Mouse (Mus musculus) neural tube, embryonic 15.5 days (tissue): ENCODE measurements around the gene Mapre3. TPM values are rescaled to one million over a fixed set of nuclear protein-coding genes. Genes with fewer than 3 reads are reported as not detected.

Experiments
- ATAC-seq: fragments of 200-750 bp; cut with Nextera tagmentation; 2 replicates; pipeline ENCODE4 v1.8.0; 2017; ENCODE audit warnings: mild to moderate bottlenecking, moderate TSS enrichment, moderate library complexity; ENCODE audit not compliant: low FRiP score
- H3K27ac ChIP-seq: fragments of 300-500 bp; sonication (generic); replicated peaks from 2 replicates; pipeline ENCODE4 v1.5.1; 2015; ENCODE audit warnings: mild to moderate bottlenecking, inconsistent platforms
- H3K27me3 ChIP-seq: fragments of 300-500 bp; sonication (generic); replicated peaks from 2 replicates; pipeline ENCODE4 v1.6.1; 2015; ENCODE audit warnings: inconsistent platforms
- H3K36me3 ChIP-seq: fragments of 300-500 bp; sonication (generic); 2 replicates; pipeline ENCODE4 v1.6.1; 2015; ENCODE audit warnings: inconsistent platforms
- H3K4me1 ChIP-seq: fragments of 300-500 bp; sonication (generic); 2 replicates; pipeline ENCODE4 v1.6.1; 2015; ENCODE audit warnings: inconsistent platforms
- H3K4me2 ChIP-seq: fragments of 300-500 bp; sonication (generic); 2 replicates; pipeline ENCODE4 v1.6.1; 2015; ENCODE audit warnings: inconsistent platforms, mild to moderate bottlenecking, moderate library complexity
- H3K4me3 ChIP-seq: fragments of 300-500 bp; sonication (generic); replicated peaks from 2 replicates; pipeline ENCODE4 v1.5.1; 2015; ENCODE audit warnings: mild to moderate bottlenecking, inconsistent platforms
- H3K9ac ChIP-seq: fragments of 300-500 bp; sonication (generic); replicated peaks from 2 replicates; pipeline ENCODE4 v1.6.1; 2015; ENCODE audit warnings: mild to moderate bottlenecking, inconsistent platforms
- H3K9me3 ChIP-seq: fragments of 300-500 bp; sonication (generic); replicated peaks from 2 replicates; pipeline ENCODE4 v1.6.1; 2016; ENCODE audit warnings: inconsistent platforms
- WGBS: fragments of 180-500 bp; shearing (Covaris S2); methylation state at CpG from one replicate; pipeline ENCODE4 v1.1.7; 2015; ENCODE audit warnings: mixed read lengths; 5-methylcytosine and 5-hydroxymethylcytosine counted together
- polyA plus RNA-seq: library from polyadenylated mRNA; unstranded; fragments of >200 nt; fragmentation: Nextera tagmentation; extraction: Ambion mirVana; gene quantifications from 2 replicates; pipeline ENCODE4 v1.2.1, GENCODE M21; 2015

The Mapre3 gene
- polyA plus RNA-seq, 1 experiment from 2014 or later = 164 TPM

GRCm38 (mm10) chr5:30912156-30912555 is 97.7 kb downstream of the Mapre3 start:
- no peak for ATAC-seq
- no peak overlapping the region for H3K4me2 ChIP-seq
- no peaks in the 10 kb centered on the region for H3K27me3 ChIP-seq
- no peaks in the 10 kb centered on the region for H3K36me3 ChIP-seq
- H3K4me1 ChIP-seq = peaks cover 33% of the 10 kb centered on the region
- peak overlapping the region; percentile 74 for H3K27ac ChIP-seq
- no peak overlapping the region for H3K9ac ChIP-seq
- WGBS = 54% methylated on average over 5 of the region's 5 CpGs
- no peaks in the 10 kb centered on the region for H3K9me3 ChIP-seq
- H3K4me3 ChIP-seq = no peak overlapping the region

GRCm38 (mm10) chr5:30913060-30913841 is 98.8 kb downstream of the Mapre3 start, which contains the start of gene Emilin1:
TSS of gene Emilin1 (plus strand) at chr5:30913402.
- no peak for ATAC-seq
- Histone ChIP-seq H3K9me3 (no peaks in the 10 kb centered on the region), H3K4me2 (peak within 1 kb of the TSS; percentile 49), H3K27ac (peak within 1 kb of the TSS; percentile 74), H3K27me3 (no peaks in the 10 kb centered on the region), H3K4me1 (peaks cover 28% of the 10 kb centered on the region), H3K9ac (peak within 1 kb of the TSS; percentile 36; the same call in 1 of the 2 replicates), H3K4me3 (peak within 1 kb of the TSS; percentile 33), H3K36me3 (no peaks in the 10 kb centered on the region)
- 47% methylated on average over 10 of the region's 13 CpGs for WGBS

DNA sequence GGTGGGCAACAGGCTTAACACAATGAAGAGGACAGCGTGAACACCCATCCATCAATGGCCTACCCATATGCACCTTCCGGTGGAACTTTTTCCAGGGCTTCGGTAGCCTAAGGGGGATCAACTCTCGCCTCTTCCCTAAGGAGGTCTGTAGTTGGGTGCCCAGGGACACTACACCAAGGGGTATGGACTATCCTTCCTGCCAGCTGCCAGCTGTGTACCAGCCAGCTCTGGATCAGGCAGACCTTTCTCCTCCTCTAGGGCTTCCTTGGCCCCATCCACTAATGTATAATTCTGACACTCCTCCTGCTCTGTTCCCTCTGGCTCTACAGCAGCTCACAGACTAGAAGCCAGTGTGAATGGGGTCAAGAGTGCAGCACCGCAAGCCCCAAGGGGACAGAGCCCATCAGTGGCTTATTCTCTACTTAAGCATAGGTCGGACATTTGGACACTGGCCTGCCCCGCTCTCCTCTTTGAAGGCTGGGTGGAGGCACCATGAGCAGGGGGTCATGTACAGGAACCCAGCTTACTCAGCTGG is 99.7 kb downstream of the Mapre3 start:
- H3K4me2 ChIP-seq = peak overlapping the region; percentile 49
- H3K27ac ChIP-seq = peak overlapping the region; percentile 74
- peak overlapping the region; percentile 36; the same call in 1 of the 2 replicates for H3K9ac ChIP-seq
- H3K36me3 ChIP-seq = no peaks in the 10 kb centered on the region
- peaks cover 22% of the 10 kb centered on the region for H3K4me1 ChIP-seq
- H3K9me3 ChIP-seq = no peaks in the 10 kb centered on the region
- H3K27me3 ChIP-seq = no peaks in the 10 kb centered on the region
- no peak for ATAC-seq
- 85% methylated on average over 7 of the region's 7 CpGs for WGBS
- peak overlapping the region; percentile 33 for H3K4me3 ChIP-seq

DNA sequence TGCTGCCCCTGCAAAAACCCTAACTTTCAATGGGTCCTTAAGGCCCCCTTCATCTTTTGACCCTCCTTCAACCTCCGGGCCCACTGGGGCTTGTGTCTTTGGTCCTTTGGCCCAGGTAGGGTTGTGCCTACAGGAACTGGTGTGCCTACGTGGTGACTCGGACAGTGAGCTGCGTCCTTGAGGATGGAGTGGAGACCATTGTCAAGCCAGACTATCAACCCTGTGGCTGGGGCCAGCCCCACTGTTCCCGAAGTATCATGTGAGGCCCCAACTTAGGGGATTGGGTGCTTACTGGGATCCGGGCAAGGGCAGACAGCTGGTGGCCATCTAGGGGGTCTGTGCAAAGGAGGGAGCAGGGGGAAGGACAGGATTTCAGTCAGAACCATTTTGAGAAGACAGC is 100.4 kb downstream of the Mapre3 start:
- no peak overlapping the region for H3K27ac ChIP-seq
- H3K36me3 ChIP-seq = no peaks in the 10 kb centered on the region
- ATAC-seq = no peak
- peaks cover 22% of the 10 kb centered on the region for H3K4me1 ChIP-seq
- WGBS = 81% methylated on average over 6 of the region's 6 CpGs
- peak overlapping the region; percentile 49 for H3K4me2 ChIP-seq
- H3K9me3 ChIP-seq = no peaks in the 10 kb centered on the region
- no peaks in the 10 kb centered on the region for H3K27me3 ChIP-seq
- no peak overlapping the region for H3K9ac ChIP-seq
- H3K4me3 ChIP-seq = peak overlapping the region; percentile 33

GRCm38 (mm10) chr5:30915456-30915855 is 101.0 kb downstream of the Mapre3 start:
- H3K4me2 ChIP-seq = peak overlapping the region; percentile 49
- 68% methylated on average over 9 of the region's 9 CpGs for WGBS

More at GRCm38 (mm10) chr5:30915456-30915855, 101.0 kb downstream of the Mapre3 start:
- no peaks in the 10 kb centered on the region for H3K9me3 ChIP-seq
- peaks cover 28% of the 10 kb centered on the region for H3K4me1 ChIP-seq
- H3K27ac ChIP-seq = peak overlapping the region; percentile 52; the same call in 1 of the 2 replicates
- no peak overlapping the region for H3K9ac ChIP-seq
- ATAC-seq = peak; percentile 15
- peak overlapping the region; percentile 33 for H3K4me3 ChIP-seq
- no peaks in the 10 kb centered on the region for H3K36me3 ChIP-seq
- H3K27me3 ChIP-seq = no peaks in the 10 kb centered on the region

Other genes starting within 250 kb of the Mapre3 start
- gene Kcnk3, start 226.5 kb upstream of the Mapre3 start, polyA plus RNA-seq = 12.5 and 12.9 TPM in 2 replicates
- gene Slc35f6, start 166.7 kb upstream of the Mapre3 start, polyA plus RNA-seq = 31.2 and 32.8 TPM in 2 replicates
- gene Cenpa, start 147.9 kb upstream of the Mapre3 start, polyA plus RNA-seq = 33.0 and 73.4 TPM in 2 replicates
- 152 and 175 TPM in 2 replicates for gene Dpysl5, start 103.1 kb upstream of the Mapre3 start, polyA plus RNA-seq
- gene Tmem214, start 53.4 kb downstream of the Mapre3 start, polyA plus RNA-seq = 69.9 and 71.2 TPM in 2 replicates
- 18.9 and 21.1 TPM in 2 replicates for gene Agbl5, start 74.1 kb downstream of the Mapre3 start, polyA plus RNA-seq
- 244 and 282 TPM in 2 replicates for gene Ost4, start 93.1 kb downstream of the Mapre3 start, polyA plus RNA-seq
- gene Emilin1, start 98.8 kb downstream of the Mapre3 start, polyA plus RNA-seq = 24.5 and 52.1 TPM in 2 replicates
- gene Khk, start 106.8 kb downstream of the Mapre3 start, polyA plus RNA-seq = 12.7 and 17.0 TPM in 2 replicates
- 68.9 and 80.2 TPM in 2 replicates for gene Cgref1, start 130.9 kb downstream of the Mapre3 start, polyA plus RNA-seq
- gene Preb, start 145.7 kb downstream of the Mapre3 start, polyA plus RNA-seq = 124 and 125 TPM in 2 replicates
- 0.13 TPM in 1 of 2 replicates, not detected in the other for gene Tcf23, start 154.0 kb downstream of the Mapre3 start, polyA plus RNA-seq
- gene Atraid, start 233.7 kb downstream of the Mapre3 start, polyA plus RNA-seq = 173 and 179 TPM in 2 replicates
- gene Slc5a6, start 234.3 kb downstream of the Mapre3 start, polyA plus RNA-seq = 16.7 and 17.8 TPM in 2 replicates
- gene Cad, start 240.1 kb downstream of the Mapre3 start, polyA plus RNA-seq = 11.6 and 13.5 TPM in 2 replicates